Mouse (Mus musculus): Measurements from ENCODE around the gene Agbl3. TPM values are rescaled to one million over a fixed set of nuclear protein-coding genes. Genes with fewer than 3 reads are reported as not detected.

The Agbl3 gene
- polyA plus RNA-seq, 1 experiment: 5.1 TPM

DNA sequence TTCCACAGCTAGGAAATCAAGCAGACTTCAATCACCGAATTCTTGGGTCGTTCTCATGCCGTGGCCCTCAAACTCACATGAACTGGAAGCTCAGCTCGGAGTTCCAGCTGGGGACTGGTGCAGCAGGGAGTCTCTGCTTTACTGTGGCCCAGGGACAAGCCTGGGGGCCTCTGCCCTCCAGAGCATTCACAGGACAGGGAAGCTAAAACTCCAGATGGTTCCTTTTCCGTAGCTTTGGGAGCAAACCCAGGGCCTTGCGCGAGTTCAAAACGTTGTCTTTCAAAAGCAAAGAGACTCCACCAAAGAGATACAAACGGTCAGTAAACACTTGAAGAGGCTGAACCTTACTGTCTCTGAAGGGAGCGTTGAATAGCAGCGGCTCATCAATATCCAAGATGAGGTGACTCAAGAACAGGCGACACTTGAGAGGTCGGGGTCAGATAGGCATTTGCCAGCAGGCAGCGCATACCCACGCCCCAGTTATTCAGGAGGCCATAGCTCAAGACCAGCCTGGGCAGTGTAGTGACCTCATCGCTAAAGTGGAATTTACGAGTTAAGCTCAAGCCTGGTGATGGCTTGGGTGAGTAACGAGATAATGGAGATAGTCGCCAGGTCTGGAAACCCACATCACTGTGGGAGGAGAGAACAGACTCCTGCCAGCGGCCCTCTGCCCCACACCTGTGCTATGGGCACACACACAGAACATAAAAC is 88.4 kb downstream of the Agbl3 start:
- Histone ChIP-seq H3K4me3 (replicated peaks; ENCODE audit: extremely low read depth, low read depth, low read length) (no peak overlapping the region), H3K4me1 (ENCODE audit: control insufficient read depth, insufficient read depth, low read length) (peaks cover 65% of the 10 kb centered on the region)
- WGBS: 50% methylated on average over 20 of the region's 20 CpGs
- no peak for DNase-seq
- TF ChIP-seq POLR2A (IDR thresholded peaks at IDR 0.05; ENCODE audit: borderline replicate concordance, extremely low read depth, low read depth, low read length) (no peak), CTCF (IDR thresholded peaks at IDR 0.05; ENCODE audit: insufficient read depth, low read length) (no peak)

DNA sequence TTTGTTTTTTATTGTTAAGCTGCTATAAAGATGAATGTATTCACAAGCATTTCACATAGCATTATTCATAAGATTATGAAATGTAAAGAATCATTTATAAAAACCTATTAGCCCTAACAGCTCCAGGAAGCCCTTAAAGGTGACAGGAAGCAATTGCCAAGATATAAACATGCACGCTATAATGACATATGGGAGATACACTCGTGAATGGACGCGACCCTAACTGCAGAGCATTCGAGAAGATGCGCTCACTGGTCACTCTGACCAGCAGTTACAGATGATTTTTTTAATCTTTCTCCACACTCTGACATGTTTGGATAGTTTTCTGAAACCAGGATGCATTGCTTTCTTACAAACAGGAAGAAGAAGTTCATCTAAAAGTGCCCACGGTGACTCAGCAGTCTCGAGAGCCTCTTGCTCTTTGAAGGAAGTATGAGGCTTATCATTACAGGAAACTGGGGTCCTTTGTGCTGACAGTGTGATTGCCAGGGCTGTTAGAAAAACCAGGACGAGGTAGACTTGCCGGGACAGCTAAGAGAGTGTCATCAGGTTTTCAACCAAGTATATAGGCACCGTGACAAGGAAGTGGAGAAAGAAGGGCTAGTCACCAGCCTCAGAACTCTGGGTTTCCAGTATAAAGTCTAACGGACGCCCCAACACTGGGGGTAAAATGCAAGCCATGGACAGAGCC is 89.1 kb downstream of the Agbl3 start:
- no peak for DNase-seq
- no peak for TF ChIP-seq POLR2A (IDR thresholded peaks at IDR 0.05; ENCODE audit: borderline replicate concordance, extremely low read depth, low read depth, low read length)
- no peak for TF ChIP-seq CTCF (IDR thresholded peaks at IDR 0.05; ENCODE audit: insufficient read depth, low read length)
- H3K4me1 ChIP-seq (ENCODE audit: control insufficient read depth, insufficient read depth, low read length): peaks cover 59% of the 10 kb centered on the region
- no peak overlapping the region for H3K4me3 ChIP-seq (replicated peaks; ENCODE audit: extremely low read depth, low read depth, low read length)
- WGBS: 20% methylated on average over 13 of the region's 13 CpGs

DNA sequence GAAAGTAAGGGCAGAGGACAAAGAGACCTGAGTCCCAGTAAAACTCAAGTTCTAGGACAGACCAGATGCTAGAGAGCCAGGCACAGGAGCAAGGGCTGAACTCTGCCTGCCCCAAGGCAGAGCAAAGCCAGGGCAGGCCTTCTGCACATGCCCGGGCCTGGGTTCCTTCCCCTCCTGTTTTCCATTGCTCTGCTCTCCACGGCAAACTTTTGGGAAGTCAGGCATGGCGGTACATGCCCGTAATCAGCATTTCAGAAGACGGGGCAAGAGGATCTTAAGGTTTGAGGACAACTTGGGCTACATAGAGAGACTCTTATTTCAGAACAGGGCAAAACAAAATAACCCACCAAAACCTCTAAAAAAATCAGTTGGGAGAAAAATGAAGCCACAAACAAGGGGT is 89.9 kb downstream of the Agbl3 start:
- Histone ChIP-seq H3K4me3 (replicated peaks; ENCODE audit: extremely low read depth, low read depth, low read length) (no peak overlapping the region), H3K4me1 (ENCODE audit: control insufficient read depth, insufficient read depth, low read length) (peaks cover 63% of the 10 kb centered on the region)
- WGBS: 70% methylated on average over 5 of the region's 5 CpGs
- DNase-seq: no peak
- TF ChIP-seq POLR2A (IDR thresholded peaks at IDR 0.05; ENCODE audit: borderline replicate concordance, extremely low read depth, low read depth, low read length) (no peak), CTCF (IDR thresholded peaks at IDR 0.05; ENCODE audit: insufficient read depth, low read length) (no peak)

DNA sequence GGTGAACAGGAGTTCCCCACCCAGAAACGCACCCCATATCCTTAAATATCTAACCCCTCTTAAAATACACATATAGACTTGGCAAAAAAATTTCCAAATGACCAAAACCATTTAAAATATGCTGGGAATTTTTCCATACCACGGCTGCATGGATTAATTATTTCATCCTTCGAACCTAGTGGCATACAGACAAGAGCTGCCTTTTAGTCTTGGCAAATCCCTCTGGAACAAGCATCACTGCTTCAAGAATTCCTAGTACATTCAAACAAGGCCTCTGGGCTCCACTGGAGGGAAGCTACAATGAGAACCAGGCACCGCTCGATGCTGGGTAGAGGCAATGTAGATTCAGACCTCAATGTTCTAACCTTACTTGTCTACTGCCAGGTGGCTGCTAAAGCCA is 90.5 kb downstream of the Agbl3 start:
- H3K4me3 ChIP-seq (replicated peaks; ENCODE audit: extremely low read depth, low read depth, low read length): no peak overlapping the region
- no peak for DNase-seq
- 58% methylated on average over 5 of the region's 5 CpGs for WGBS
- H3K4me1 ChIP-seq (ENCODE audit: control insufficient read depth, insufficient read depth, low read length): peaks cover 63% of the 10 kb centered on the region
- no peak for TF ChIP-seq CTCF (IDR thresholded peaks at IDR 0.05; ENCODE audit: insufficient read depth, low read length)
- no peak for TF ChIP-seq POLR2A (IDR thresholded peaks at IDR 0.05; ENCODE audit: borderline replicate concordance, extremely low read depth, low read depth, low read length)

DNA sequence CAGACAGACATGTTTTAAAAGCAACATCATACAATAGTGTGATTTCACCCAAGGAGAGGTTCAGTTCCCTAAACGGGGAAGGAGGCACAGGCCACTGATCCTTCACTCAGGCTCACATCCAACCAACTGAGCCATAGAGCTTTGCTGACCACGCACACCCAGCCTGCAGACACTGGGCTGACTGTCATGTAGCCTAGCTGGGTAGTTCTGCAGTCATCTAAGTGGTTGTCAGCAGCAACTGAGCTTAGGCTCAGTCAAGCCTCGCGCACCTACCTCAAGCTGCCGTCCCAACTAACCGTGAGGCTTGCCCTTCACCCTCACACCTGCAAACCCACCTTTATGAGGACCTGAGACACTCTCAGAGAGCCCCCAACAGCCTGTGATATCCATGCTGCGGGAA is 91.7 kb downstream of the Agbl3 start:
- H3K4me1 ChIP-seq (ENCODE audit: control insufficient read depth, insufficient read depth, low read length): peaks cover 62% of the 10 kb centered on the region
- 86% methylated on average over 7 of the region's 7 CpGs for WGBS
- peak; percentile 35; the same call in 1 of the 2 replicates for TF ChIP-seq POLR2A (IDR thresholded peaks at IDR 0.05; ENCODE audit: borderline replicate concordance, extremely low read depth, low read depth, low read length)
- no peak for TF ChIP-seq CTCF (IDR thresholded peaks at IDR 0.05; ENCODE audit: insufficient read depth, low read length)
- no peak for DNase-seq
- no peak overlapping the region for H3K4me3 ChIP-seq (replicated peaks; ENCODE audit: extremely low read depth, low read depth, low read length)

DNA sequence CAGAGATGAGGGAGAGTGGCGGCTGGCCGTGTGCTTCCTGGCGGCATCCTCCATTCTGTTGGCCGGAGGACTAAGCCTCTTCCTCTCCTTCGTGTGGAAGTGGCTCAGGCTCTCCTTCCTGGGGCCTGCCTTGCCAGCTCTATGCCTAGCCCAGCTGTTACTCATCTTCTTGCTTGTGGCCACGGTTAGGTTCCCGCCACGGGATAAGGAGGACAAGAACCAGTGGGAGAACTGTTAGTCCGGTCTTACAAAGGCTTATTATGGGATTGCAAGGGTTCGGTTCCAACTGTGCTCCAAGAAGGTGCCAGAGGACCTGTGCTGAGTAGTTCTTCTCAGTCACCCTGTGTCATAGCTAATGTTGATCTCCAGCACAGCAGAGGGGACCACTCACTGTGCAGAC is 92.6 kb downstream of the Agbl3 start:
- Histone ChIP-seq H3K4me3 (replicated peaks; ENCODE audit: extremely low read depth, low read depth, low read length) (no peak overlapping the region), H3K4me1 (ENCODE audit: control insufficient read depth, insufficient read depth, low read length) (peaks cover 55% of the 10 kb centered on the region)
- WGBS: 51% methylated on average over 10 of the region's 10 CpGs
- TF ChIP-seq CTCF (IDR thresholded peaks at IDR 0.05; ENCODE audit: insufficient read depth, low read length) (no peak), POLR2A (IDR thresholded peaks at IDR 0.05; ENCODE audit: borderline replicate concordance, extremely low read depth, low read depth, low read length) (no peak)
- no peak for DNase-seq

DNA sequence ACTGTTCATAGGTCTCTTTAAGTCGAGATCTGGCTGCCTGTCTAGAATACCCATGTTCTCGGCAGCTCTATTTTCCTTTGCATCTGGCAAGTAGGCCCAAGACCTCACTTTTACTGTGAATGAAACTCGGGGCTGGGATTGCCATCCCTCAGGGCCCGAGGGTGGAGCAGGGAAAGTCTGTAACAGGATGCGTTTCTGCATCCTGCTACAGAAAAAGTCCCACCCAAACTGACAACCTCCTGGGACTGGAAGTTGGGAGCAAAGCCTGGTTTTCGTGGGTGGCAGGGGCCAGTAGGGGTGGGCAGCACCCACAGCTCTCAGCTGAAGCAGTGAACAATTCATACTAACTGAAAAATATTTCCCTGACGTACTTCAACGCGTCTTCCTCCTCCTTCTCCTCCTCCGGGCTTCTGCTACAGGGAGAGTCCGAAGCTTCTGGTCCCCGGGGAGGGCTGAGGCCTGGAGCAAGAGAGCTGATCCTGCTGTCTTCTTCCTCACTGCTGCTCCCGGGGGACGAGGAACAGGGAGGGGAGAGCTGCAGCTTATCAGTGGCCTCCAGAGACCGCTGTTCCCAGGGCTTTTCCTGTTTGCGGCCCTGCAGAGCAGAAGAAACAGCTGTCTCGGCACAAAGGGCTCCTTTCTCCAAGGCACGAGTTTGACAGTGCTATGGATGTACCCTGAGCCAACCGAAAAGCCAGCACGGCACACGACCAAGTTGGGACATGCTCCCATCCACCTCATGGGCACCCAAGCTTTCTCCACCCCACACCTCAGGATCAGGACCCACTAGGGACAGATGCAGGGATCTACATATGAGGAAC is 94.1 kb downstream of the Agbl3 start:
- Histone ChIP-seq H3K4me1 (ENCODE audit: control insufficient read depth, insufficient read depth, low read length) (peaks cover 48% of the 10 kb centered on the region), H3K4me3 (replicated peaks; ENCODE audit: extremely low read depth, low read depth, low read length) (no peak overlapping the region)
- 25% methylated on average over 21 of the region's 21 CpGs for WGBS
- TF ChIP-seq CTCF (IDR thresholded peaks at IDR 0.05; ENCODE audit: insufficient read depth, low read length) (0 out of 2 replicates have a peak, but pooled peaks have one; percentile 10), POLR2A (IDR thresholded peaks at IDR 0.05; ENCODE audit: borderline replicate concordance, extremely low read depth, low read depth, low read length) (no peak; the same call in 1 of the 2 replicates)
- peak; percentile 36 for DNase-seq

DNA sequence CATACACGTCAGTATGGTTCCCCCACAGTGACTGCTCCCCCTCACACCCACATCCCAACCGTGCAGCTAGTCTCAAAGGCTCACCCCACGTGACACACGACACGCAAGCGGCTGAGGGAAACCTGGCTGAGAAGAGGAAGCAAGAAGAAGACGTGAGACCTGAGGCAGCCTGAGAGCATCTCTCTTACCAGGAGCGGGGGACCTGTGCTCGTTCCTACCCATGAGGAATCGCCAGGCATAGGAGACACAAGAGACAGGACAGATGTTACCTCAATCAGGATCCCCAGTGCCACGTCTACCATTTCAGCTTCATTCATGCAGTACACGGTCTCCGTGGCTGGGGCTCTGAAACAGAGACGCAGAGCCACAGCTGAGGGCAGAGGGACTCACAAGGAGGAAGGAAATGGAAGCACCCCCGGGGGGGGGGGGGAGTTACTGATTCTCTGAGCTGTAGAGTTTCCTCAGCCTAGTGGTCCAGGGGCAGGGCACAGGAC is 95.1 kb downstream of the Agbl3 start:
- TF ChIP-seq CTCF (IDR thresholded peaks at IDR 0.05; ENCODE audit: insufficient read depth, low read length): no peak
- TF ChIP-seq POLR2A (IDR thresholded peaks at IDR 0.05; ENCODE audit: borderline replicate concordance, extremely low read depth, low read depth, low read length): no peak
- peaks cover 38% of the 10 kb centered on the region for H3K4me1 ChIP-seq (ENCODE audit: control insufficient read depth, insufficient read depth, low read length)
- H3K4me3 ChIP-seq (replicated peaks; ENCODE audit: extremely low read depth, low read depth, low read length): peak overlapping the region; percentile 37
- WGBS: 50% methylated on average over 15 of the region's 15 CpGs
- DNase-seq: peak; percentile 44

Measured in lung, adult 2 months (tissue).